11 mouse cellular contexts compared by ENCODE assay signal in genomic region chr2:90871180-90871961, GRCm38 (mm10). TPM values are rescaled to one million over a fixed set of nuclear protein-coding genes. Genes with fewer than 3 reads are reported as not detected.
DNase-seq lines count a peak whose midpoint lies in the region; ATAC-seq lines count a peak whose summit lies in the region.
"Had no signal": no experiment of that assay in that cellular context is flagged by ENCODE, and none has a peak within 500 bp of the region (broad histone marks: within the 10 kb centered on the region; RNA-seq: fewer than 3 reads in every experiment).

No protein-coding gene starts in this region.

- peak overlapping the region; percentile 54; the same call in 1 of the 2 replicates for H3K9ac ChIP-seq in heart, embryonic 14.5 days (ENCODE audit: low read length)
- H3K9ac ChIP-seq: limb, embryonic 12.5 days had no signal

- no peaks in the 10 kb centered on the region for H3K27me3 ChIP-seq in heart, embryonic 14.5 days (ENCODE audit: control insufficient read depth, insufficient read depth, low read length)
- H3K27me3 ChIP-seq in midbrain, embryonic 10.5 days (ENCODE audit: low read depth, poor library complexity, severe bottlenecking), result no peaks in the 10 kb centered on the region
- H3K27me3 ChIP-seq: limb, embryonic 12.5 days had no signal

- intact Hi-C loops in heart, postnatal 14 days (cut with DNase I), result no loop called here

- peaks cover 9 to 35% of the 10 kb centered on the region in 2 experiments for H3K4me1 ChIP-seq in heart, embryonic 14.5 days (ENCODE audit: control insufficient read depth in 2 of 2, insufficient read depth in 2 of 2, low read length in 2 of 2)
- no peaks in the 10 kb centered on the region for H3K4me1 ChIP-seq in midbrain, embryonic 10.5 days
- H3K4me1 ChIP-seq: limb, embryonic 12.5 days had no signal

- H3K4me3 ChIP-seq in heart, embryonic 14.5 days (ENCODE audit: control insufficient read depth in 1 of 2, insufficient read depth in 1 of 2, low read depth in 1 of 2, low read length in 2 of 2), result no peak overlapping the region
- H3K4me3 ChIP-seq in midbrain, embryonic 10.5 days, result no peak overlapping the region
- H3K4me3 ChIP-seq: limb, embryonic 12.5 days had no signal

- H3K4me2 ChIP-seq in heart, embryonic 14.5 days (ENCODE audit: low read length), result no peak overlapping the region
- H3K4me2 ChIP-seq: limb, embryonic 12.5 days had no signal

- no peak for ATAC-seq in heart, embryonic 14.5 days (ENCODE audit: insufficient number of reproducible peaks, insufficient read depth, low FRiP score, low read depth)

- DNase-seq in adrenal gland, postnatal 10 days, result peak; percentile 61
- DNase-seq in adrenal gland, postnatal 25 days, result no peak
- no peak for DNase-seq in heart, postnatal 14 days
- peak; percentile 60 to 74 for DNase-seq in gastrocnemius, adult 8-10 months (ENCODE audit: low spot score in 2 of 2)
- DNase-seq in lung, postnatal 14 days, result peak; percentile 30
- no peak for DNase-seq in spleen, postnatal 36 days (ENCODE audit: low spot score in 2 of 2)
- DNase-seq in midbrain, embryonic 10.5 days (ENCODE audit: low spot score), result no peak
- DNase-seq: kidney, adult 9 months had no signal

- WGBS in heart, embryonic 14.5 days, result 49% methylated on average over 8 of the region's 8 CpGs
- WGBS in midbrain, embryonic 10.5 days, result 76% methylated on average over 8 of the region's 8 CpGs

- peak overlapping the region; percentile 76 to 97 for H3K27ac ChIP-seq in heart, embryonic 14.5 days (replicated peaks in 1 of 2; ENCODE audit: control insufficient read depth in 1 of 2, insufficient read depth in 1 of 2, low read depth in 2 of 2, low read length in 2 of 2)
- H3K27ac ChIP-seq in midbrain, embryonic 10.5 days (replicated peaks), result no peak overlapping the region
- H3K27ac ChIP-seq: limb, embryonic 12.5 days had no signal

- peaks cover 18% of the 10 kb centered on the region for H3K36me3 ChIP-seq in heart, embryonic 14.5 days (ENCODE audit: control insufficient read depth, insufficient read depth, low read length)
- peaks cover 21% of the 10 kb centered on the region for H3K36me3 ChIP-seq in midbrain, embryonic 10.5 days

- no peaks in the 10 kb centered on the region for H3K9me3 ChIP-seq in heart, embryonic 14.5 days (ENCODE audit: control insufficient read depth, low read length)
- H3K9me3 ChIP-seq in midbrain, embryonic 10.5 days (replicated peaks), result no peaks in the 10 kb centered on the region
- H3K9me3 ChIP-seq: limb, embryonic 12.5 days had no signal

RNA-seq across cellular contexts. Expression of gene C1qtnf4, which starts 14.3 kb away (rescaled TPM):
- 1 to 10 TPM; 3.3 to 4.8 TPM for total RNA-seq in adrenal gland, postnatal 10 days (2021)
- 1.00 and 1.9 TPM in 2 replicates for total RNA-seq in adrenal gland, postnatal 25 days (2021)
- 19.4 and 22.2 TPM in 2 replicates for polyA plus RNA-seq in heart, embryonic 14.5 days (2014; fragmentation: Nextera tagmentation; extraction: Ambion mirVana)
- 1 to 10 TPM; 4.3 to 6.3 TPM for total RNA-seq in heart, postnatal 14 days (2021)
- total RNA-seq in gastrocnemius, adult 8-10 months (2022), result 1 to 10 TPM; 7.6 to 9.8 (median 8.5) TPM
- polyA plus RNA-seq in midbrain, embryonic 10.5 days (2016; fragmentation: Nextera tagmentation; extraction: Ambion mirVana), result 2.3 and 3.8 TPM in 2 replicates
- total RNA-seq: common myeloid progenitor, adult 5-6 weeks had no signal

RNA-seq across cellular contexts. Expression of gene Mtch2, which starts 24.4 kb away (rescaled TPM):
- 100 to 1,000 TPM; 412 to 444 TPM for total RNA-seq in adrenal gland, postnatal 10 days (2021)
- 248 and 259 TPM in 2 replicates for total RNA-seq in adrenal gland, postnatal 25 days (2021)
- polyA plus RNA-seq in heart, embryonic 14.5 days (2014; fragmentation: Nextera tagmentation; extraction: Ambion mirVana), result 277 and 286 TPM in 2 replicates
- 100 to 1,000 TPM; 184 to 190 TPM for total RNA-seq in heart, postnatal 14 days (2021)
- 100 to 1,000 TPM; 151 to 157 (median 154) TPM for total RNA-seq in gastrocnemius, adult 8-10 months (2022)
- polyA plus RNA-seq in midbrain, embryonic 10.5 days (2016; fragmentation: Nextera tagmentation; extraction: Ambion mirVana), result 251 and 254 TPM in 2 replicates

RNA-seq across cellular contexts. Expression of gene Kbtbd4, which starts 33.2 kb away (rescaled TPM):
- total RNA-seq in adrenal gland, postnatal 10 days (2021), result 10 to 100 TPM; 24.6 to 26.6 TPM
- 30.9 and 36.0 TPM in 2 replicates for total RNA-seq in adrenal gland, postnatal 25 days (2021)
- 20.6 and 24.8 TPM in 2 replicates for polyA plus RNA-seq in heart, embryonic 14.5 days (2014; fragmentation: Nextera tagmentation; extraction: Ambion mirVana)
- 10 to 100 TPM; 19.3 to 22.6 TPM for total RNA-seq in heart, postnatal 14 days (2021)
- total RNA-seq in gastrocnemius, adult 8-10 months (2022), result 10 to 100 TPM; 17.9 to 24.0 (median 22.6) TPM
- 57.8 and 58.6 TPM in 2 replicates for polyA plus RNA-seq in midbrain, embryonic 10.5 days (2016; fragmentation: Nextera tagmentation; extraction: Ambion mirVana)

RNA-seq across cellular contexts. Expression of gene Ndufs3, which starts 33.3 kb away (rescaled TPM):
- total RNA-seq in adrenal gland, postnatal 10 days (2021), result 100 to 1,000 TPM; 692 to 778 TPM
- total RNA-seq in adrenal gland, postnatal 25 days (2021), result 313 and 358 TPM in 2 replicates
- 410 and 423 TPM in 2 replicates for polyA plus RNA-seq in heart, embryonic 14.5 days (2014; fragmentation: Nextera tagmentation; extraction: Ambion mirVana)
- total RNA-seq in heart, postnatal 14 days (2021), result 100 to 1,000 TPM; 752 to 790 TPM
- total RNA-seq in gastrocnemius, adult 8-10 months (2022), result 100 to 1,000 TPM; 495 to 615 (median 547) TPM
- polyA plus RNA-seq in midbrain, embryonic 10.5 days (2016; fragmentation: Nextera tagmentation; extraction: Ambion mirVana), result 194 and 199 TPM in 2 replicates

Comparison
In these comparisons a context has a peak if more than half of its experiments do, and no peak if none do; other contexts are left out.
1. DNase-seq: peak in adrenal gland, postnatal 10 days (single experiment), gastrocnemius, adult 8-10 months (2 of 2) and lung, postnatal 14 days (single experiment); none in adrenal gland, postnatal 25 days (single experiment), heart, postnatal 14 days (0 of 2), spleen, postnatal 36 days (0 of 2) and midbrain, embryonic 10.5 days (single experiment).